Mouse (Mus musculus): ENCODE results near the gene Spns3. TPM values are rescaled to one million over a fixed set of nuclear protein-coding genes. Genes with fewer than 3 reads are reported as not detected.
A peak's percentile ranks its signal among the peaks of the same experiment; 100 is the strongest.

The Spns3 gene
- polyA plus RNA-seq, 1 experiment from 2014 or later, result not detected

GRCm38 (mm10) chr11:72501426-72502002 lies 48.8 kb downstream of the Spns3 start:
- H3K27ac ChIP-seq (ENCODE audit: low read depth), result no peak overlapping the region
- no peak overlapping the region for H3K4me3 ChIP-seq (ENCODE audit: low read depth, low read length)
- H3K4me1 ChIP-seq (ENCODE audit: insufficient read depth), result no peaks in the 10 kb centered on the region
- 28% methylated on average over 5 of the region's 5 CpGs for WGBS
- no peaks in the 10 kb centered on the region for H3K27me3 ChIP-seq (ENCODE audit: insufficient read depth, low read length)
- TF ChIP-seq CTCF (IDR thresholded peaks at IDR 0.05; ENCODE audit: low read depth), result no peak
- ATAC-seq (ENCODE audit: insufficient read depth) (no peak), DNase-seq (no peak)
- H3K9me3 ChIP-seq (ENCODE audit: low read depth, low read length), result no peaks in the 10 kb centered on the region
- H3K9ac ChIP-seq, result no peak overlapping the region
- no peaks in the 10 kb centered on the region for H3K36me3 ChIP-seq (ENCODE audit: insufficient read depth)
- no peak overlapping the region for H3K4me2 ChIP-seq

- no peak for TF ChIP-seq CTCF (IDR thresholded peaks at IDR 0.05; ENCODE audit: low read depth)
- no peaks in the 10 kb centered on the region for H3K4me1 ChIP-seq (ENCODE audit: insufficient read depth)
- ATAC-seq (ENCODE audit: insufficient read depth) (no peak), DNase-seq (no peak)
- H3K9me3 ChIP-seq (ENCODE audit: low read depth, low read length), result no peaks in the 10 kb centered on the region
- WGBS, result 81% methylated on average over 4 of the region's 4 CpGs
- H3K36me3 ChIP-seq (ENCODE audit: insufficient read depth), result no peaks in the 10 kb centered on the region
- no peak overlapping the region for H3K9ac ChIP-seq
- no peak overlapping the region for H3K27ac ChIP-seq (ENCODE audit: low read depth)
- H3K27me3 ChIP-seq (ENCODE audit: insufficient read depth, low read length), result no peaks in the 10 kb centered on the region
- no peak overlapping the region for H3K4me3 ChIP-seq (ENCODE audit: low read depth, low read length)
- no peak overlapping the region for H3K4me2 ChIP-seq
Observed at GRCm38 (mm10) chr11:72500139-72500538, 50.2 kb downstream of the Spns3 start.

- DNase-seq (no peak), ATAC-seq (ENCODE audit: insufficient read depth) (no peak)
- TF ChIP-seq CTCF (IDR thresholded peaks at IDR 0.05; ENCODE audit: low read depth), result no peak
- Histone ChIP-seq H3K27me3 (ENCODE audit: insufficient read depth, low read length) (no peaks in the 10 kb centered on the region), H3K36me3 (ENCODE audit: insufficient read depth) (no peaks in the 10 kb centered on the region), H3K9me3 (ENCODE audit: low read depth, low read length) (no peaks in the 10 kb centered on the region), H3K4me3 (ENCODE audit: low read depth, low read length) (no peak overlapping the region), H3K4me2 (no peak overlapping the region), H3K9ac (no peak overlapping the region), H3K4me1 (ENCODE audit: insufficient read depth) (no peaks in the 10 kb centered on the region), H3K27ac (ENCODE audit: low read depth) (no peak overlapping the region)
- 17% methylated on average over 4 of the region's 4 CpGs for WGBS
Observed at GRCm38 (mm10) chr11:72497367-72497766, 52.9 kb downstream of the Spns3 start.

GRCm38 (mm10) chr11:72496775-72497174 lies 53.5 kb downstream of the Spns3 start:
- no peak overlapping the region for H3K4me3 ChIP-seq (ENCODE audit: low read depth, low read length)
- no peaks in the 10 kb centered on the region for H3K27me3 ChIP-seq (ENCODE audit: insufficient read depth, low read length)
- no peak overlapping the region for H3K27ac ChIP-seq (ENCODE audit: low read depth)
- H3K36me3 ChIP-seq (ENCODE audit: insufficient read depth), result no peaks in the 10 kb centered on the region
- DNase-seq (no peak), ATAC-seq (ENCODE audit: insufficient read depth) (no peak)
- no peaks in the 10 kb centered on the region for H3K9me3 ChIP-seq (ENCODE audit: low read depth, low read length)
- no peaks in the 10 kb centered on the region for H3K4me1 ChIP-seq (ENCODE audit: insufficient read depth)
- WGBS, result 41% methylated on average over 1 of the region's 1 CpGs
- H3K9ac ChIP-seq, result no peak overlapping the region
- no peak for TF ChIP-seq CTCF (IDR thresholded peaks at IDR 0.05; ENCODE audit: low read depth)
- H3K4me2 ChIP-seq, result no peak overlapping the region

GRCm38 (mm10) chr11:72496066-72496465 lies 54.2 kb downstream of the Spns3 start:
- no peak overlapping the region for H3K4me3 ChIP-seq (ENCODE audit: low read depth, low read length)
- no peak for DNase-seq
- no peaks in the 10 kb centered on the region for H3K36me3 ChIP-seq (ENCODE audit: insufficient read depth)
- no peaks in the 10 kb centered on the region for H3K4me1 ChIP-seq (ENCODE audit: insufficient read depth)
- no peak for TF ChIP-seq CTCF (IDR thresholded peaks at IDR 0.05; ENCODE audit: low read depth)
- H3K27ac ChIP-seq (ENCODE audit: low read depth), result no peak overlapping the region
- 56% methylated on average over 3 of the region's 3 CpGs for WGBS
- no peak overlapping the region for H3K9ac ChIP-seq
- H3K27me3 ChIP-seq (ENCODE audit: insufficient read depth, low read length), result no peaks in the 10 kb centered on the region
- ATAC-seq (ENCODE audit: insufficient read depth), result no peak
- H3K9me3 ChIP-seq (ENCODE audit: low read depth, low read length), result no peaks in the 10 kb centered on the region
- no peak overlapping the region for H3K4me2 ChIP-seq

- no peak overlapping the region for H3K4me2 ChIP-seq
- no peak overlapping the region for H3K4me3 ChIP-seq (ENCODE audit: low read depth, low read length)
- no peaks in the 10 kb centered on the region for H3K9me3 ChIP-seq (ENCODE audit: low read depth, low read length)
- no peak overlapping the region for H3K27ac ChIP-seq (ENCODE audit: low read depth)
- no peak overlapping the region for H3K9ac ChIP-seq
- DNase-seq (peak; percentile 81), ATAC-seq (ENCODE audit: insufficient read depth) (no peak)
- H3K36me3 ChIP-seq (ENCODE audit: insufficient read depth), result no peaks in the 10 kb centered on the region
- H3K27me3 ChIP-seq (ENCODE audit: insufficient read depth, low read length), result peaks cover 5% of the 10 kb centered on the region; the same call in 1 of the 2 replicates
- no peak for TF ChIP-seq CTCF (IDR thresholded peaks at IDR 0.05; ENCODE audit: low read depth)
- 49% methylated on average over 8 of the region's 8 CpGs for WGBS
- H3K4me1 ChIP-seq (ENCODE audit: insufficient read depth), result peaks cover 1% of the 10 kb centered on the region; the same call in 1 of the 2 replicates
Observed at GRCm38 (mm10) chr11:72494046-72494988, 56.0 kb downstream of the Spns3 start.
